Mouse (Mus musculus): Measurements from ENCODE around the gene Nkiras2. TPM values are rescaled to one million over a fixed set of nuclear protein-coding genes. Genes with fewer than 3 reads are reported as not detected.
"Not testable (repeated sequence)": the region's sequence is repeated elsewhere in the genome, so short reads cannot be mapped to it uniquely, and the experiment has no call there.

Nkiras2 gene
- polyA plus RNA-seq, 1 experiment from 2014 or later, result 103 TPM

DNA sequence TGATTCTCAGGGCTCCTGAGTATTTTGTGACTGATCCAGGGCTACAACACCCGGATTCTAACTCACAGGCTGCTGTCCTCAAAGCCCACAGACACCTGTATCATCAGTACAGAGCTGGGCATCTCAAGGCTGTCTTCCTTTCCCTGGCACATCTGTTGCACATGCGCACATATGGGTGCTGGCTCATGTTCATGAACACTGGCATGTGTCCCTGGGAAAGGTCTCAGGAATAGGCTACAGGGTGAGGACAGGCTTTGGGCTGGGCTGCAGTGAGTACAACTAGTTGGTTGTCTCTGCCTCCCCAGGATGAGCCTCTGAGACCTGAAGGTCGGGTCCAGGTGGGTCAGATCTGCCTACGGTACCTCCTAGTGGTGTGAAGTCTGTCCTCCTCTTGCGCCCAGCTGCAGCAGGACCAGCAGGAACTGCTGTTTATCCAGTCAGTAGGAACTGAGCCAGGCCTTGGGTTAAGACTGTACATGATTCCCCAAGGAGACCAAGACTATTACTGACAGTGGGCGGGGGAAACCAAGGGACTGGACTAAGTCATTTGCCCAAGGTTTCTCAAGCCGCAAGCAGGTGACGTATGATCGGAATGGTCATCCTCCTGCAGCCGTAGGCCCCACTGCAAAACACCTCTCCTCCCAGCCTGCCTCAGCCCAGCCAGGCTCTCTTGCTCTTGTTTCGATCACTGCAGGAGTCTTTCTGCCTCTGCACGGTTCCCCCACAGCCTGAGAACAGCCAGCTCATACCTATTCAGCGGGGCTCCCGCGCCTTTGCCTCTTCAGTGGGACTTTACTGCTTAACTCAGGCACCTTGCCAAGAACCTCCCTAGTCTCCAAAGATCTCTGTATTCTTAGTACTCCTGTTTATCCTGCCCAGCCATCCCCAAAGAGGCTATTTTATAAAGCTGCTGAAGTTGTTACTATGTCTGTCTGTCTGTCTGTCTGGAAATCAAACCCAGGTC, 24.9 kb downstream of the Nkiras2 start:
- H3K4me2 ChIP-seq (replicated peaks), result no peak overlapping the region
- WGBS, result 69% methylated on average over 15 of the region's 15 CpGs
- H3K4me1 ChIP-seq, result peaks cover 8% of the 10 kb centered on the region; the same call in 1 of the 2 replicates
- no peak overlapping the region for H3K9ac ChIP-seq (replicated peaks)
- no peaks in the 10 kb centered on the region for H3K36me3 ChIP-seq
- H3K4me3 ChIP-seq, result no peak overlapping the region
- ATAC-seq (ENCODE audit: low FRiP score, low read depth), result no peak
- no peak overlapping the region for H3K27ac ChIP-seq (replicated peaks)
- peaks cover 27% of the 10 kb centered on the region for H3K27me3 ChIP-seq
- no peaks in the 10 kb centered on the region for H3K9me3 ChIP-seq

DNA sequence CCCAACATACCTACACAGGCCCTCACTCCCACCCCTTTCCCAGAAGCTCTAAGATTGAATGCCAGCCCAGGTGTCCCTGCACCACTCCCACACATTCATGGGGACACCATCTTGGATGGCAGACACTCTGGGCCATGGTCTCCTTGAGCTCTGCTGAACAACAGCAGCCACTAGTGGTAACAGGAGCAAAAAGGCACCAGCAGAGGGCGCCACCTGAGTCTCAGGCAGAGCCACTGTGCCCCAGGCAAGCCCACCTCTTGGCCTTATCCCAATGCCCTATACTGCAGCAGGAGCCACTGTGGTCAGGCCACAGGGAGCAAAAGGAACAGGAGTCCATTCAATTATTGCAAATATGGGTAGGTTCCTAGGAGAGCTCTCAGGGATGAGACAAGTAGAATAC, 27.2 kb downstream of the Nkiras2 start:
- Histone ChIP-seq H3K9ac (replicated peaks) (no peak overlapping the region), H3K4me3 (no peak overlapping the region), H3K9me3 (no peaks in the 10 kb centered on the region), H3K4me1 (no peaks in the 10 kb centered on the region), H3K27me3 (peaks cover 28% of the 10 kb centered on the region), H3K4me2 (replicated peaks) (no peak overlapping the region), H3K27ac (replicated peaks) (no peak overlapping the region), H3K36me3 (no peaks in the 10 kb centered on the region)
- WGBS, result 0% methylated on average over 1 of the region's 1 CpGs
- no peak for ATAC-seq (ENCODE audit: low FRiP score, low read depth)

DNA sequence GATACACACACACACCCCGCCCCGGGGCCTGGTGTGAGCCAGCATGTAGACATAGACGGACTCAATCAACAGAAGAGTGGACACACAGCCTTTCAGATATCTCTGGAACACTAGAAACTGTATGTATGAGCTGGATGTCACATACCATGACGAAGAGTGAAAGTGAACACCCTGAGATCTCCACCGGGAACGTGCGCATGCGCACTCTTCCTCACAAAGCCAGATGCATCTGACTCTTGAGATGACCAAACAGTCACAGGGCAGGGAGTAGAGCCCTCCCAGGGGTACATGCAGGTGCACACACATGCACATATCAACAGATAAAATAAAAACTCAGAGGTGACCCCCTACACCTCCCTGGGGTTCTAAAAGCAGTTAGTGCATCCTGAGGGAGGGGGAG, 29.4 kb downstream of the Nkiras2 start:
- Histone ChIP-seq H3K27me3 (peaks cover 37% of the 10 kb centered on the region), H3K27ac (replicated peaks) (no peak overlapping the region), H3K9me3 (no peaks in the 10 kb centered on the region), H3K9ac (replicated peaks) (no peak overlapping the region), H3K4me1 (no peaks in the 10 kb centered on the region), H3K4me2 (replicated peaks) (no peak overlapping the region), H3K4me3 (no peak overlapping the region), H3K36me3 (no peaks in the 10 kb centered on the region)
- ATAC-seq (ENCODE audit: low FRiP score, low read depth), result no peak
- WGBS, result 89% methylated on average over 8 of the region's 8 CpGs

DNA sequence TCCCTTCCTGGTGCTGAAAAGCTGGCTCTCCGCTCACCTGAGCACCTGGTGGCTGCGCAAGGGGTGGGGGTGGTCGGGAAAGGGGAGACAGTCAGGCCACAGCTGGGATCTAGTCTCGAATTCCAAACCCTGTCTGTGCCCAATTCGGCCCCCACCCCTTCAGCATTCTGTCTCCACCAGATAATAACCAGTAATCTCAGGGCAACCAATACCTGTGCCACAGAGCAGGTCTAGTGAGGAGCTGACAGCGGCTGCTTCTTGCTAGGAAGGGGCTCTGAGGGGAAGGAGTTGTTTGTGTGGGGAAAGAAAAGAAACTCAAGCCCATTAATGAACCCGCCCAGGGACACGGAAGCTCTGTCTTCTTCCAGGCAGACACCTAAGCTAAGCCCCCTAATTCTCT, 32.2 kb downstream of the Nkiras2 start:
- Histone ChIP-seq H3K4me2 (replicated peaks) (no peak overlapping the region), H3K27me3 (peaks cover 37% of the 10 kb centered on the region), H3K9me3 (no peaks in the 10 kb centered on the region), H3K9ac (replicated peaks) (no peak overlapping the region), H3K4me3 (no peak overlapping the region), H3K36me3 (no peaks in the 10 kb centered on the region), H3K4me1 (peaks cover 3% of the 10 kb centered on the region; the same call in 1 of the 2 replicates), H3K27ac (replicated peaks) (no peak overlapping the region)
- WGBS, result 15% methylated on average over 7 of the region's 8 CpGs
- no peak for ATAC-seq (ENCODE audit: low FRiP score, low read depth)

DNA sequence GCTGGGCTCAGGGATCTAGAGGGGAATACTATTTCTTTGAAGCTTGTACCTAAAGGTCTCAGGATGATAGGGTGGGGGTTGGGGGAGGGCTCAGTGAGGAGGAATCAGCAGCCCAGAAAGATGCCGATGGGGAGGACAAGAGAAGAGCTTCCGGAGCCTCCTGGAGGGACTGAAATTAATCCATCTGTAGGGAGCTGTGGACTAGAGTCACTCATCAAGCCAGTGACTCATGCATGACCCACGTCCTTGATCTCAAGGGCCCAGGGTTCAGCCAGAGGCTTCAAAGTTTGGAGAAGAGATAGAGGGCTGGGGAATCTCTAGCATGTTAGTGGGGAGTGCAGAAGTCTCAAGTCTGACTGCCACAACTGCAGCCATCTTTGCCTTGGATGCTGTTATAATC, 32.7 kb downstream of the Nkiras2 start:
- no peak for ATAC-seq (ENCODE audit: low FRiP score, low read depth)
- Histone ChIP-seq H3K4me2 (replicated peaks) (no peak overlapping the region), H3K4me1 (peaks cover 6% of the 10 kb centered on the region; the same call in 1 of the 2 replicates), H3K27me3 (peaks cover 37% of the 10 kb centered on the region), H3K9me3 (no peaks in the 10 kb centered on the region), H3K4me3 (no peak overlapping the region), H3K9ac (replicated peaks) (no peak overlapping the region), H3K36me3 (no peaks in the 10 kb centered on the region), H3K27ac (replicated peaks) (no peak overlapping the region)
- WGBS, result 18% methylated on average over 3 of the region's 3 CpGs

DNA sequence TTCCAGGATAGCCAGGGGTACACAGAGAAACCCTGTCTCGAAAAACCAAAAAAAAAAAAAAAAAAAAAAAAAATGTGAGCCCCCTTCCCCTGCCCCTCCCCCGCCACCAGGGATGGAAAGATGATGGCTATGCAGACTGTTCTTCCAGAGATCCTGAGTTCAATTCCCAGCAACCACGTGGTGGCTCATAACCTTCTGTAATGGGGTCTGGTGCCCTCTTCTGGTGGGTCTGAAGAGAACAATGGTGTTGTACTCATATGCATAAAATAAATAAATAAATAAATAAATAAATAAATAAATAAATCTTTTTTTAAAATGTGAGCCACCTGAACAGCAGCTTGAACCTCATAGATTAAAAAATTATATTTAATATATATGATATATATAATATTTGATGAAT, 36.5 kb downstream of the Nkiras2 start:
- not testable (repeated sequence) for H3K4me3 ChIP-seq; H3K4me1 ChIP-seq; ATAC-seq (ENCODE audit: low FRiP score, low read depth); H3K9me3 ChIP-seq; H3K36me3 ChIP-seq; H3K9ac ChIP-seq (replicated peaks); H3K27ac ChIP-seq (replicated peaks); H3K4me2 ChIP-seq (replicated peaks)
- peaks cover 16% of the 10 kb centered on the region for H3K27me3 ChIP-seq
- WGBS, result 64% methylated on average over 3 of the region's 3 CpGs

DNA sequence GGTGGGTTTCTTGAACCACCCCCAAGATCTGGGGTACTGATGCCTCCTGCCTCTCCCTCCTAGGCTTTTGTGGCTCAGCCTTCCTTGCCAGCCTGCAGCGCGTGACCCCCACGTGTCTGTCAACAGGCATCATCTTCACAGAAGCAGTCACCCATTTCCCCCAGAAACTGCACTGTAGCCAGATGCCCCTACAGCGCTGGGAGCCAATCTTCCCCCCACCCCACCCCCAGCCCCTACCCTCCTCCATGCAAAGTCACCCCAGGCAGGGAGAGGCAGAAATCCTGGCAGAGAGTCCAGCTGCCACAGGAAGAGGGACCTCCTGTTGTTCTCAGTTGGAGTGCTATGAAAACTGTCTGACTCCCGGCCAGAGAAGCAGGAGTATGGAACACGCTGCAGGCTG, 37.4 kb downstream of the Nkiras2 start:
- Histone ChIP-seq H3K4me3 (no peak overlapping the region), H3K27me3 (peaks cover 7% of the 10 kb centered on the region), H3K4me2 (replicated peaks) (no peak overlapping the region), H3K27ac (replicated peaks) (no peak overlapping the region), H3K36me3 (no peaks in the 10 kb centered on the region), H3K9me3 (no peaks in the 10 kb centered on the region), H3K4me1 (peaks cover 6% of the 10 kb centered on the region; the same call in 1 of the 2 replicates), H3K9ac (replicated peaks) (no peak overlapping the region)
- ATAC-seq (ENCODE audit: low FRiP score, low read depth), result no peak
- 13% methylated on average over 6 of the region's 6 CpGs for WGBS

DNA sequence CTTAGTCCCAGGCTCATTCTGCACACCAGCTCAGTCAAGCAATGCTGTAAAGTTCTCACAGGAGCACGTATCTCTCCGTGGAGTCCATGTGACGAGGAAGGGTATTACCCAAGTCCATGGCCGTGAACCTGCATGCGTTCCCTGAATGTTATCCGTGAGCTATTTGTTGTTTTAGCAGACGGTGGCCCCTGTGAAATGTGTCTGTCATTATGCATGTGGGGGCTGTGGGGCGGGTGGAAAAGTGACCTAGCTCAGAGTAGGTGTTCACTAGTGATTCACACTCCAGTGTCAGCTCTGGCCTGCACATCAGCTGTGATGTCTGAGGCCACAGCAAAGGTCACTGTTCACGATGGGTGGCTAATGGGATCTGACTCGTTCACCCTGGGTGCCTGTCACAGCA, 40.8 kb downstream of the Nkiras2 start:
- Histone ChIP-seq H3K9me3 (no peaks in the 10 kb centered on the region), H3K4me1 (peaks cover 6% of the 10 kb centered on the region; the same call in 1 of the 2 replicates), H3K4me2 (replicated peaks) (no peak overlapping the region), H3K9ac (replicated peaks) (no peak overlapping the region), H3K27me3 (no peaks in the 10 kb centered on the region), H3K27ac (replicated peaks) (no peak overlapping the region), H3K4me3 (no peak overlapping the region), H3K36me3 (no peaks in the 10 kb centered on the region)
- WGBS, result 79% methylated on average over 10 of the region's 10 CpGs
- ATAC-seq (ENCODE audit: low FRiP score, low read depth), result no peak

DNA sequence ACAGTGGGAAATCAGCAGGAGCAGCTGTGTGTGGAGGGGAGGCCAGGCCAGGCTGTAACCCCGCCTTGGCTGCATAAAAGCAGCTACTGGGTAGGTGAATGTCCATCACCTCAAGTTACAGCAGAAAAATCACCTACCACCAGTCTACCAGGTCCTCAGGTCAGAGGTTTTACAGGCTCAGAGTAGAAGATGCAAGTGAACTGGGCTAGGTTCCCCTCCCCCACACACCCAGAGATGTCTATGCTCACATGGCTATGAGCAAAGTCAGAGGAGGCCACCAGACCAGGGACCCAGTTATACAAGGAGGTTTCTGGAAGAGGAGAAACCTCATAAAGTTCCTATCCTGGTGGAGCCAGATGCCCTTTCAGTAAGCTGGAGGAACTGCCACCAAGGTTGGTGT, 52.0 kb downstream of the Nkiras2 start:
- Histone ChIP-seq H3K4me1 (peaks cover 7% of the 10 kb centered on the region), H3K9ac (replicated peaks) (no peak overlapping the region), H3K36me3 (no peaks in the 10 kb centered on the region), H3K4me3 (no peak overlapping the region), H3K27ac (replicated peaks) (no peak overlapping the region), H3K4me2 (replicated peaks) (no peak overlapping the region), H3K27me3 (peaks cover 27% of the 10 kb centered on the region), H3K9me3 (no peaks in the 10 kb centered on the region)
- ATAC-seq (ENCODE audit: low FRiP score, low read depth), result no peak
- 83% methylated on average over 1 of the region's 1 CpGs for WGBS

DNA sequence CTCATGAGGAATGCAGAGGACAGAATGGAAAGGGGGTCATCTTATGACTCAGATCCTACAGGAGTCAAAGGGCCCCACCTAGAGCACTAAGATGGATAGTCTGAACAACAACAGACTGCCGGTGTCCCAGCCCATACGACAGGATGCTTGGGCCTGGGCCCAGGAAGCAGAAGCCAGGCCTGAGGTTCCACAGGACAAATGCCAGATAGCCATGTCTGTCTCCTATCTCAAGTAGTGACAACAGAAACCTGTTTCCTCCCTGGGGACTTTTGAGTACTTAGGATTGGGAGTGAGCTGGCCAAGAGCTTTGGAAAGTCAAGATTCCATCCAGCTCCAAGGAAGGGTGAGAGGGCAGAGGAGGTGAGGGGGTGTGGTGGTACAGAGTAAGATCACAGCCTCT, 52.9 kb downstream of the Nkiras2 start:
- no peak overlapping the region for H3K4me3 ChIP-seq
- H3K4me1 ChIP-seq, result peaks cover 7% of the 10 kb centered on the region
- H3K4me2 ChIP-seq (replicated peaks), result no peak overlapping the region
- H3K9me3 ChIP-seq, result no peaks in the 10 kb centered on the region
- H3K36me3 ChIP-seq, result no peaks in the 10 kb centered on the region
- H3K27me3 ChIP-seq, result peaks cover 27% of the 10 kb centered on the region
- 93% methylated on average over 2 of the region's 2 CpGs for WGBS
- no peak overlapping the region for H3K27ac ChIP-seq (replicated peaks)
- no peak overlapping the region for H3K9ac ChIP-seq (replicated peaks)
- no peak for ATAC-seq (ENCODE audit: low FRiP score, low read depth)

DNA sequence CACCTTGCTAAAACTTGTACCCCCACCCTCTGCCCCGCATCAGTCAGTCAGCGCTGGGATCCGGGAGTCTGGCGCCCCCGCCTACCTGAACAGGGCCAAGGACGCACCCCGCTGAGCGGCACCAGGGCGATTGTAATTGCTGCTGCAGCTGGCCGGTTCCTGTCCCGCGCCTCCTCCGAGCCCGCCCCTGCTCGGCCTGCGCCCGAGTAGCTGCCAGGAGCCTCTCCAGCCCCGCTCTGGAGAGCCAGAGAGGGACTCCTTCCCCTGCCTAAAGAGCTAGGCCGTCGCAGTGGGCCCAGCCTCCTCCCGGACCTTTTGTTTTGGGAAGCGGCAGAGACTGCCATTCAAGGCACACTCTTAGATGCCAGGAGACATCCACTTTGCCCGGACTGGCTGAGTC, 54.1 kb downstream of the Nkiras2 start:
- under 1% methylated on average over 23 of the region's 23 CpGs for WGBS
- Histone ChIP-seq H3K36me3 (no peaks in the 10 kb centered on the region), H3K9ac (replicated peaks) (peak overlapping the region; percentile 37; the same call in 1 of the 2 replicates), H3K4me1 (peaks cover 7% of the 10 kb centered on the region), H3K9me3 (no peaks in the 10 kb centered on the region), H3K27me3 (peaks cover 27% of the 10 kb centered on the region), H3K27ac (replicated peaks) (no peak overlapping the region), H3K4me3 (peak overlapping the region; percentile 12), H3K4me2 (replicated peaks) (peak overlapping the region; percentile 44)
- no peak for ATAC-seq (ENCODE audit: low FRiP score, low read depth)
